Mouse (Mus musculus) natural killer cell, adult 2 months (primary cell): ENCODE results near the gene Mcoln1.
A peak's percentile ranks its signal among the peaks of the same experiment; 100 is the strongest.

Experiments used
- DNase-seq, 2 experiments: peaks; one replicate each; pipeline ENCODE4 v3.0.0; 2022; ENCODE audit warnings: low spot score in 2 of 2

Gene Mcoln1

GRCm38 (mm10) chr8:3498583-3498982 lies 1.7 kb upstream of the Mcoln1 start:
- no peak for DNase-seq

GRCm38 (mm10) chr8:3499751-3500150 lies 506 bp upstream of the Mcoln1 start:
- DNase-seq = no peak

GRCm38 (mm10) chr8:3502217-3502616 lies 2.0 kb downstream of the Mcoln1 start:
- no peak for DNase-seq

- DNase-seq = no peak
These were observed 7.9 kb downstream of the Mcoln1 start for GRCm38 (mm10) chr8:3507979-3508754.

GRCm38 (mm10) chr8:3514681-3515247 lies 14.5 kb downstream of the Mcoln1 start:
- no peak for DNase-seq

GRCm38 (mm10) chr8:3515260-3515671 lies 15.0 kb downstream of the Mcoln1 start, which contains the start of gene Pnpla6:
Gene Pnpla6 (plus strand): TSS chr8:3515384.
- peak; percentile 67 to 75 for DNase-seq

GRCm38 (mm10) chr8:3515771-3516417 lies 15.6 kb downstream of the Mcoln1 start:
- DNase-seq = no peak

GRCm38 (mm10) chr8:3516450-3517116 lies 16.3 kb downstream of the Mcoln1 start:
- peak; percentile 82 to 87 for DNase-seq

GRCm38 (mm10) chr8:3517117-3517495 lies 16.8 kb downstream of the Mcoln1 start:
- DNase-seq = no peak

GRCm38 (mm10) chr8:3522007-3522697 lies 21.9 kb downstream of the Mcoln1 start:
- no peak for DNase-seq

- no peak for DNase-seq
These were observed 30.6 kb downstream of the Mcoln1 start for GRCm38 (mm10) chr8:3530816-3531215.

- DNase-seq = no peak
These were observed 31.7 kb downstream of the Mcoln1 start for GRCm38 (mm10) chr8:3531936-3532335.

GRCm38 (mm10) chr8:3536053-3536841 lies 36.0 kb downstream of the Mcoln1 start:
- no peak for DNase-seq

- no peak for DNase-seq
These were observed 36.7 kb downstream of the Mcoln1 start for GRCm38 (mm10) chr8:3536940-3537339.

GRCm38 (mm10) chr8:3537666-3538065 lies 37.4 kb downstream of the Mcoln1 start:
- DNase-seq = no peak

- no peak for DNase-seq
These were observed 38.9 kb downstream of the Mcoln1 start for GRCm38 (mm10) chr8:3539146-3539545.

- DNase-seq = no peak
These were observed 39.8 kb downstream of the Mcoln1 start for GRCm38 (mm10) chr8:3540076-3540475.

GRCm38 (mm10) chr8:3546511-3546910 lies 46.3 kb downstream of the Mcoln1 start:
- no peak for DNase-seq

GRCm38 (mm10) chr8:3552240-3552639 lies 52.0 kb downstream of the Mcoln1 start:
- DNase-seq = no peak

GRCm38 (mm10) chr8:3556114-3556513 lies 55.9 kb downstream of the Mcoln1 start:
- no peak for DNase-seq
